Mouse (Mus musculus) CH12.LX (cell line): ENCODE results near the gene Uba52.

Experiments
- CHD2 ChIP-seq: IDR thresholded peaks from 2 replicates; pipeline ENCODE4 v1.6.1; 2011; ENCODE audit warnings: low read length, improper control_type of control experiment
- CTCF ChIP-seq, 2 experiments: IDR thresholded peaks in 1 of 2; conservative IDR thresholded peaks in 1 of 2; 2 replicates each; pipeline ENCODE4 v1.5.1; 2011 to 2012; ENCODE audit warnings: low read depth in 2 of 2, low read length in 2 of 2, improper control_type of control experiment in 1 of 2, inconsistent platforms in 1 of 2, mild to moderate bottlenecking in 1 of 2, moderate library complexity in 1 of 2
- ELF1 ChIP-seq: IDR thresholded peaks from 2 replicates; pipeline ENCODE4 v1.6.1; 2014; ENCODE audit warnings: low read depth, mild to moderate bottlenecking, inconsistent platforms, low read length, improper control_type of control experiment
- EP300 ChIP-seq: IDR thresholded peaks from 2 replicates; pipeline ENCODE4 v1.6.1; 2011; ENCODE audit warnings: low read length, improper control_type of control experiment
- ETS1 ChIP-seq: conservative IDR thresholded peaks from 2 replicates; pipeline ENCODE4 v1.6.1; 2012; ENCODE audit warnings: low read depth, mild to moderate bottlenecking, inconsistent platforms, low read length, improper control_type of control experiment, moderate library complexity
- GABPA ChIP-seq: IDR thresholded peaks from 2 replicates; pipeline ENCODE4 v1.6.1; 2012; ENCODE audit warnings: low read depth, low read length, improper control_type of control experiment, inconsistent platforms; ENCODE audit not compliant: insufficient replicate concordance
- JUND ChIP-seq: conservative IDR thresholded peaks from 2 replicates; pipeline ENCODE4 v1.6.1; 2011; ENCODE audit warnings: low read depth, low read length, improper control_type of control experiment
- UBTF ChIP-seq: IDR thresholded peaks from 2 replicates; pipeline ENCODE4 v1.6.1; 2012; ENCODE audit warnings: low read depth, mild to moderate bottlenecking, inconsistent platforms, low read length, improper control_type of control experiment, moderate library complexity

- TF ChIP-seq ELF1 (no peak), ETS1 (no peak), EP300 (no peak), JUND (no peak), CHD2 (no peak), GABPA (no peak), CTCF (conservative IDR thresholded peaks at IDR 0.05 in 1 of 2, IDR thresholded peaks at IDR 0.05 in 1 of 2; ENCODE audit: low read depth in 2 of 2, low read length in 2 of 2) (no peak), UBTF (no peak)
Measured at GRCm38 (mm10) chr8:70551558-70552161, 41.1 kb upstream of the Uba52 start.
